Mouse (Mus musculus) stomach, postnatal 0 days (tissue): ENCODE measurements around the gene Nfatc2. TPM values are rescaled to one million over a fixed set of nuclear protein-coding genes. Genes with fewer than 3 reads are reported as not detected.
A peak's percentile ranks its signal among the peaks of the same experiment; 100 is the strongest.

ENCODE experiments used
- ATAC-seq: fragments of 200-750 bp; cut with Nextera tagmentation; 2 replicates; pipeline ENCODE4 v1.8.0; 2017; ENCODE audit not compliant: low FRiP score, low TSS enrichment
- DNase-seq: peaks from one replicate; pipeline ENCODE4 v3.0.0-alpha.2; 2016; ENCODE audit warnings: low spot score
- H3K27ac ChIP-seq: fragments of 300-500 bp; sonication (generic); replicated peaks from 2 replicates; pipeline ENCODE4 v1.5.1; 2014; ENCODE audit warnings: mild to moderate bottlenecking, control low read depth
- H3K27me3 ChIP-seq: fragments of 300-500 bp; sonication (generic); 2 replicates; pipeline ENCODE4 v1.6.1; 2014; ENCODE audit warnings: low read length; ENCODE audit not compliant: control insufficient read depth, insufficient read depth
- H3K36me3 ChIP-seq: fragments of 300-500 bp; sonication (generic); 2 replicates; pipeline ENCODE4 v1.6.1; 2014; ENCODE audit warnings: low read length, mixed read lengths; ENCODE audit not compliant: control insufficient read depth, insufficient read depth
- H3K4me1 ChIP-seq: fragments of 300-500 bp; sonication (generic); replicated peaks from 2 replicates; pipeline ENCODE4 v1.6.1; 2014; ENCODE audit warnings: antibody characterized with exemption; ENCODE audit not compliant: control insufficient read depth, insufficient read depth
- H3K4me2 ChIP-seq: fragments of 300-500 bp; sonication (generic); replicated peaks from 2 replicates; pipeline ENCODE4 v1.6.1; 2014; ENCODE audit warnings: low read depth, mild to moderate bottlenecking, control low read depth, moderate library complexity
- H3K4me3 ChIP-seq: fragments of 300-500 bp; sonication (generic); 2 replicates; pipeline ENCODE4 v1.5.1; 2014; ENCODE audit warnings: low read depth, low read length, control low read depth
- H3K9ac ChIP-seq: fragments of 300-500 bp; sonication (generic); 2 replicates; pipeline ENCODE4 v1.6.1; 2014; ENCODE audit warnings: mild to moderate bottlenecking, low read length, control low read depth, mixed read lengths
- H3K9me3 ChIP-seq: fragments of 300-500 bp; sonication (generic); 2 replicates; pipeline ENCODE4 v1.6.1; 2016; ENCODE audit warnings: low read length; ENCODE audit not compliant: control insufficient read depth
- CTCF ChIP-seq: IDR thresholded peaks from 2 replicates; pipeline ENCODE4 v1.5.1; 2016; ENCODE audit warnings: antibody characterized with exemption, low read depth, mild to moderate bottlenecking, moderate library complexity
- EP300 ChIP-seq: optimal IDR thresholded peaks from 2 replicates; pipeline ENCODE3; 2016; ENCODE audit warnings: antibody characterized with exemption
- WGBS: fragments of 180-500 bp; shearing (Covaris S2); extraction: QIAGEN DNeasy Blood & Tissue Kit; methylation state at CpG from one replicate; pipeline ENCODE4 v1.1.7; 2014; 5-methylcytosine and 5-hydroxymethylcytosine counted together
- polyA plus RNA-seq: library from polyadenylated mRNA; unstranded; fragments of >200 nt; fragmentation: Nextera tagmentation; extraction: Ambion mirVana; gene quantifications from 2 replicates; pipeline ENCODE4 v1.2.1, GENCODE M21; 2015

Gene Nfatc2
- polyA plus RNA-seq, 1 experiment from 2014 or later: 2.2 TPM

- Histone ChIP-seq H3K9me3 (no peaks in the 10 kb centered on the region), H3K27ac (no peak overlapping the region), H3K27me3 (no peaks in the 10 kb centered on the region), H3K4me2 (no peak overlapping the region), H3K9ac (no peak overlapping the region), H3K4me3 (no peak overlapping the region), H3K36me3 (no peaks in the 10 kb centered on the region), H3K4me1 (peaks cover 16% of the 10 kb centered on the region)
- ATAC-seq (no peak), DNase-seq (no peak)
- WGBS: 94% methylated on average over 7 of the region's 7 CpGs
- TF ChIP-seq CTCF: no peak
- TF ChIP-seq EP300: no peak
Measured at GRCm38 (mm10) chr2:168551218-168551617, 50.2 kb downstream of the Nfatc2 start.

GRCm38 (mm10) chr2:168549326-168549725 is 52.1 kb downstream of the Nfatc2 start:
- TF ChIP-seq CTCF (no peak), EP300 (no peak)
- no peak overlapping the region for H3K4me2 ChIP-seq
- peak; percentile 73 for ATAC-seq
- no peaks in the 10 kb centered on the region for H3K27me3 ChIP-seq
- no peak overlapping the region for H3K4me3 ChIP-seq
- H3K27ac ChIP-seq: peak overlapping the region; percentile 45; the same call in 1 of the 2 replicates
- no peaks in the 10 kb centered on the region for H3K9me3 ChIP-seq
- H3K9ac ChIP-seq: 0 out of 2 replicates have a peak overlapping the region, but pooled peaks have one; percentile 8
- H3K4me1 ChIP-seq: peaks cover 17% of the 10 kb centered on the region; the same call in 1 of the 2 replicates
- H3K36me3 ChIP-seq: no peaks in the 10 kb centered on the region
- peak; percentile 75 for DNase-seq
- 33% methylated on average over 12 of the region's 12 CpGs for WGBS

- no peaks in the 10 kb centered on the region for H3K9me3 ChIP-seq
- ATAC-seq (no peak), DNase-seq (no peak)
- no peaks in the 10 kb centered on the region for H3K36me3 ChIP-seq
- H3K4me1 ChIP-seq: peaks cover 11% of the 10 kb centered on the region; the same call in 1 of the 2 replicates
- no peak overlapping the region for H3K27ac ChIP-seq
- TF ChIP-seq EP300 (no peak), CTCF (no peak)
- no peak overlapping the region for H3K4me2 ChIP-seq
- no peaks in the 10 kb centered on the region for H3K27me3 ChIP-seq
- H3K9ac ChIP-seq: no peak overlapping the region
- 59% methylated on average over 4 of the region's 4 CpGs for WGBS
- H3K4me3 ChIP-seq: no peak overlapping the region
Measured at GRCm38 (mm10) chr2:168548008-168548407, 53.4 kb downstream of the Nfatc2 start.

DNA sequence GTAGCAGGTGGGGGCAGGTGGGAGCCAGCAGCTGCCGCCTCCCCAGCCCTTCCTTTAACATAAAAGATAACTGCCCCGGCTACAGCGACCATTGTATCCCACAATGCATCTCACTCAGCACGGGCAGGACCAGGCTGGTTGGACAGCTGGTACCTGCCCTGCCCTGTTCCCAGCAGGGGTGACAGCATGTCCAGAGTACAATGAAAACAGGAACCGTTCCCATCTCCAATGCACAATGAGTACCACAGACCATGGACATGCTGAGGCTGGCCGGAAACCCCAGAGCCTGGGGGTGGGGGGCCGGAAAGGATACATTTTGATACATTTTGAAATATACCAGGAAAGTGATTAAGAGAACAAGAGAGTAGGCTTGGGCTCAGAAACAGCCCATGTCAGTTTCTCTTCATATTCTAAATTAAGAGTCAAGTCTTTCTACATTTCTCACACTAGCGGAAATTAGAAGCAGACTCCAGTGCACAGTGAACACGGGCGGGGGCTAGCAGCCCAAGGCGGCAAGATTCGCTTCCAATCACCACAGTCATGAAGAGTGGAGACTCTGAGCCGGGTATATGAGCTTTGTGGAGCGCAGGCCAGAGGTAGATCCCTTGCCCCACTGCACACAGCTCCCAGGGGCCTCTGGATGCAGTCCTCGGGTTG is 55.4 kb downstream of the Nfatc2 start:
- Histone ChIP-seq H3K9ac (no peak overlapping the region), H3K27ac (peak overlapping the region; percentile 61), H3K4me3 (no peak overlapping the region), H3K4me2 (no peak overlapping the region), H3K27me3 (no peaks in the 10 kb centered on the region), H3K9me3 (no peaks in the 10 kb centered on the region), H3K4me1 (peaks cover 6% of the 10 kb centered on the region; the same call in 1 of the 2 replicates), H3K36me3 (no peaks in the 10 kb centered on the region)
- 54% methylated on average over 15 of the region's 15 CpGs for WGBS
- ATAC-seq (peak; percentile 62), DNase-seq (peak; percentile 59)
- TF ChIP-seq CTCF: no peak
- no peak for TF ChIP-seq EP300

GRCm38 (mm10) chr2:168544102-168544501 is 57.4 kb downstream of the Nfatc2 start:
- DNase-seq (peak; percentile 74), ATAC-seq (peak; percentile 30; the same call in 1 of the 2 replicates)
- TF ChIP-seq CTCF (no peak), EP300 (no peak)
- 15% methylated on average over 13 of the region's 13 CpGs for WGBS
- Histone ChIP-seq H3K4me2 (no peak overlapping the region), H3K9me3 (no peaks in the 10 kb centered on the region), H3K9ac (no peak overlapping the region), H3K4me3 (no peak overlapping the region), H3K27ac (0 out of 2 replicates have a peak overlapping the region, but pooled peaks have one; percentile 40), H3K27me3 (no peaks in the 10 kb centered on the region), H3K4me1 (peaks cover 7% of the 10 kb centered on the region; the same call in 1 of the 2 replicates), H3K36me3 (no peaks in the 10 kb centered on the region)

- Histone ChIP-seq H3K4me2 (no peak overlapping the region), H3K27me3 (no peaks in the 10 kb centered on the region), H3K36me3 (no peaks in the 10 kb centered on the region), H3K9me3 (no peaks in the 10 kb centered on the region), H3K9ac (no peak overlapping the region), H3K4me1 (peaks cover 5% of the 10 kb centered on the region; the same call in 1 of the 2 replicates), H3K27ac (no peak overlapping the region), H3K4me3 (no peak overlapping the region)
- ATAC-seq (no peak), DNase-seq (no peak)
- TF ChIP-seq EP300: no peak
- no peak for TF ChIP-seq CTCF
- 65% methylated on average over 3 of the region's 3 CpGs for WGBS
Measured at GRCm38 (mm10) chr2:168543026-168543425, 58.4 kb downstream of the Nfatc2 start.
